In the genomic region with DNA sequence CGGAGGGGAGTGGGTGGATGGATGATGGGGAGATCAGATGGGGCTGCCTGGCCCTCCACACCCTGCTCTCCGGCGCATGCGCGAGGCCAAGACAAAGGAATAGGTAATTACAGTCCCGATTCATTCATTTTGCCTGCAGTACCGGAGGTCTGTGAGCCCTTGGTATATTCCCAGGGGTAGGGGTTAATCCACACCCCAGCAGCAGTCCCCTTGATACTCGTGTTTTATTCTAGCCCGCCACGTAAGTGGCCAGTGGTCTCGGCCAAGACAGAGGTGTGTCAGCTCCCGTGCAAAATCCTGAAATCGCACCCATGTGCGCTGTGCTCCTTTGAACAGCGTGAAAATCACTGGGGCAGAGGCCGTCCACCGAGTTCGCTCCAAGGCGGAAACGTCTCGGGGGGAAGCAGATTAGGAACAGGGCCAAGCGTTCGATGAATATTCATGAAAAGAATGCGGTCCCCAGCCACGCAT, we compare ENCODE assay signal across 9 mouse cellular contexts. TPM values are rescaled to one million over a fixed set of nuclear protein-coding genes. Genes with fewer than 3 reads are reported as not detected.
DNase-seq lines count a peak whose midpoint lies in the region; ATAC-seq and TF ChIP-seq lines count a peak whose summit lies in the region.
"Had no signal": no experiment of that assay in that cellular context is flagged by ENCODE, and none has a peak within 500 bp of the region (broad histone marks: within the 10 kb centered on the region; RNA-seq: fewer than 3 reads in every experiment).

No protein-coding gene starts in this region.

- peak; percentile 60 for ATAC-seq in forebrain, postnatal 0 days
- ATAC-seq in hindbrain, postnatal 0 days = peak; percentile 62
- peak; percentile 63 for ATAC-seq in midbrain, embryonic 15.5 days (replicated peaks)

- intact Hi-C loops in left cerebral cortex, postnatal 25 days (cut with DNase I) = loop anchor here (2.0 to 5.0 kb wide), 5 partner anchors 47 to 691 kb away; no protein-coding TSS in a partner anchor

- peak overlapping the region; percentile 64 for H3K4me2 ChIP-seq in forebrain, postnatal 0 days (ENCODE audit: low read depth)
- H3K4me2 ChIP-seq in hindbrain, postnatal 0 days (ENCODE audit: low read depth, low read length) = peak overlapping the region; percentile 89
- peak overlapping the region; percentile 60 for H3K4me2 ChIP-seq in midbrain, embryonic 15.5 days

- peak; percentile 41 for DNase-seq in gastrocnemius, postnatal 10 days
- no peak for DNase-seq in gastrocnemius, postnatal 25 days
- DNase-seq in cerebellum, adult 11-12 months = peak; percentile 45
- DNase-seq in forebrain, postnatal 0 days = peak; percentile 93
- peak; percentile 91 for DNase-seq in hindbrain, postnatal 0 days (ENCODE audit: low spot score)
- peak; percentile 82 to 83 for DNase-seq in left cerebral cortex, postnatal 25 days (ENCODE audit: low spot score in 2 of 2)
- DNase-seq in testis, postnatal 10 days (ENCODE audit: low spot score) = peak; percentile 64

- under 1% methylated on average over 25 of the region's 25 CpGs for WGBS in forebrain, postnatal 0 days
- 0% methylated on average over 25 of the region's 25 CpGs for WGBS in hindbrain, postnatal 0 days
- 0% methylated on average over 25 of the region's 25 CpGs for WGBS in midbrain, embryonic 15.5 days

- H3K27me3 ChIP-seq in forebrain, postnatal 0 days (ENCODE audit: insufficient read depth, low read length) = no peaks in the 10 kb centered on the region
- no peaks in the 10 kb centered on the region for H3K27me3 ChIP-seq in hindbrain, postnatal 0 days (ENCODE audit: insufficient read depth, low read length)
- H3K27me3 ChIP-seq in midbrain, embryonic 15.5 days (replicated peaks) = no peaks in the 10 kb centered on the region

- TF ChIP-seq CTCF in forebrain, postnatal 0 days (IDR thresholded peaks at IDR 0.05; ENCODE audit: low read depth) = no peak
- no peak for TF ChIP-seq CTCF in hindbrain, postnatal 0 days (IDR thresholded peaks at IDR 0.05; ENCODE audit: low read depth)

- H3K9me3 ChIP-seq in forebrain, postnatal 0 days (ENCODE audit: low read length) = no peaks in the 10 kb centered on the region
- no peaks in the 10 kb centered on the region for H3K9me3 ChIP-seq in hindbrain, postnatal 0 days (ENCODE audit: low read length)
- H3K9me3 ChIP-seq in midbrain, embryonic 15.5 days = no peaks in the 10 kb centered on the region

- H3K9ac ChIP-seq in forebrain, postnatal 0 days = peak overlapping the region; percentile 100
- H3K9ac ChIP-seq in hindbrain, postnatal 0 days (replicated peaks; ENCODE audit: low read length) = peak overlapping the region; percentile 98
- H3K9ac ChIP-seq in midbrain, embryonic 15.5 days = peak overlapping the region; percentile 100

- peak overlapping the region; percentile 100 for H3K27ac ChIP-seq in forebrain, postnatal 0 days (ENCODE audit: low read depth, low read length)
- H3K27ac ChIP-seq in hindbrain, postnatal 0 days = peak overlapping the region; percentile 100
- H3K27ac ChIP-seq in midbrain, embryonic 15.5 days = peak overlapping the region; percentile 100

- H3K36me3 ChIP-seq in forebrain, postnatal 0 days (ENCODE audit: insufficient read depth) = no peaks in the 10 kb centered on the region
- no peaks in the 10 kb centered on the region for H3K36me3 ChIP-seq in hindbrain, postnatal 0 days (ENCODE audit: insufficient read depth, low read length)
- H3K36me3 ChIP-seq in midbrain, embryonic 15.5 days (replicated peaks) = no peaks in the 10 kb centered on the region
- H3K36me3 ChIP-seq: G1E had no signal

- H3K4me1 ChIP-seq in forebrain, postnatal 0 days (ENCODE audit: insufficient read depth) = peaks cover 19% of the 10 kb centered on the region
- peaks cover 14% of the 10 kb centered on the region for H3K4me1 ChIP-seq in hindbrain, postnatal 0 days (ENCODE audit: insufficient read depth, low read length)
- H3K4me1 ChIP-seq in midbrain, embryonic 15.5 days = peaks cover 32% of the 10 kb centered on the region

- peak overlapping the region; percentile 84 for H3K4me3 ChIP-seq in forebrain, postnatal 0 days (ENCODE audit: low read depth, low read length)
- H3K4me3 ChIP-seq in hindbrain, postnatal 0 days (ENCODE audit: low read length) = peak overlapping the region; percentile 98
- H3K4me3 ChIP-seq in midbrain, embryonic 15.5 days = peak overlapping the region; percentile 100

RNA-seq across cellular contexts. Expression of gene Basp1, which starts 1.4 kb away (rescaled TPM):
- 10 to 100 TPM; 17.4 to 20.5 TPM for total RNA-seq in gastrocnemius, postnatal 10 days (2021)
- 1 to 10 TPM; 3.7 to 3.9 TPM for total RNA-seq in gastrocnemius, postnatal 25 days (2021)
- total RNA-seq in forebrain, postnatal 0 days (2014; rRNA removed) = 1,159 and 1,218 TPM in 2 replicates
- 485 and 513 TPM in 2 replicates for polyA plus RNA-seq in forebrain, postnatal 0 days (2015; fragmentation: Nextera tagmentation; extraction: Ambion mirVana)
- total RNA-seq in hindbrain, postnatal 0 days (2014; rRNA removed) = 701 and 894 TPM in 2 replicates
- 415 and 425 TPM in 2 replicates for polyA plus RNA-seq in hindbrain, postnatal 0 days (2015; fragmentation: Nextera tagmentation; extraction: Ambion mirVana)
- 100 to 1,000 TPM; 665 to 747 TPM for total RNA-seq in left cerebral cortex, postnatal 25 days (2021)
- 375 and 400 TPM in 2 replicates for polyA plus RNA-seq in midbrain, embryonic 15.5 days (2015; fragmentation: Nextera tagmentation; extraction: Ambion mirVana)
- total RNA-seq: G1E had no signal
- polyA plus RNA-seq: G1E had no signal

Comparison
In these comparisons a context has a peak if more than half of its experiments do, and no peak if none do; other contexts are left out.
1. RNA of gene Basp1, which starts 1.4 kb away (total RNA-seq): 1,159 to 1,218 TPM in forebrain, postnatal 0 days, 665 to 747 TPM in left cerebral cortex, postnatal 25 days and 701 to 894 TPM in hindbrain, postnatal 0 days; 17.4 to 20.5 TPM in gastrocnemius, postnatal 10 days and 3.7 to 3.9 TPM in gastrocnemius, postnatal 25 days; every median in the first group is over 10 times any median in the second.
2. Peak in every context shown above with its lines, with median percentiles within 50 percentile points of each other: ATAC-seq, H3K27ac ChIP-seq, H3K4me2 ChIP-seq, H3K4me3 ChIP-seq and H3K9ac ChIP-seq.